Mouse (Mus musculus): Measurements from ENCODE around the gene 1810046K07Rik.

- no peak for TF ChIP-seq POLR2A (IDR thresholded peaks at IDR 0.05; ENCODE audit: insufficient read length, low read depth)
- TF ChIP-seq TCF12 (IDR thresholded peaks at IDR 0.05; ENCODE audit: insufficient read depth, poor library complexity, severe bottlenecking): no peak
- no peak for TF ChIP-seq MYOG (IDR thresholded peaks at IDR 0.05; ENCODE audit: control insufficient read depth in 1 of 3, insufficient read depth in 1 of 3, insufficient read length in 2 of 3, low read depth in 2 of 3)
- TF ChIP-seq USF1 (IDR thresholded peaks at IDR 0.05; ENCODE audit: low read depth): no peak
- no peak for TF ChIP-seq SRF (IDR thresholded peaks at IDR 0.05; ENCODE audit: control insufficient read depth, insufficient read length, low read depth)
- TF ChIP-seq E2F4 (IDR thresholded peaks at IDR 0.05; ENCODE audit: insufficient read depth): no peak
These were observed 11.4 kb downstream of the 1810046K07Rik start for GRCm38 (mm10) chr9:51317322-51317721.
